Mouse (Mus musculus) intestine, postnatal 0 days (tissue): ENCODE data around the gene Cds1. TPM values are rescaled to one million over a fixed set of nuclear protein-coding genes. Genes with fewer than 3 reads are reported as not detected.

Experiments
- ATAC-seq: fragments of 200-750 bp; cut with Nextera tagmentation; 2 replicates; pipeline ENCODE4 v1.8.0; 2017; ENCODE audit warnings: mild to moderate bottlenecking, moderate TSS enrichment, moderate library complexity
- H3K27ac ChIP-seq: fragments of 300-500 bp; sonication (generic); 2 replicates; pipeline ENCODE4 v1.5.1; 2014; ENCODE audit warnings: mild to moderate bottlenecking, low read depth, low read length, moderate library complexity
- H3K27me3 ChIP-seq: fragments of 300-500 bp; sonication (generic); replicated peaks from 2 replicates; pipeline ENCODE4 v1.6.1; 2014; ENCODE audit warnings: low read length, mixed read lengths; ENCODE audit not compliant: control insufficient read depth, insufficient read depth
- H3K36me3 ChIP-seq: fragments of 300-500 bp; sonication (generic); 2 replicates; pipeline ENCODE4 v1.6.1; 2014; ENCODE audit warnings: mild to moderate bottlenecking, moderate library complexity; ENCODE audit not compliant: control insufficient read depth, insufficient read depth
- H3K4me1 ChIP-seq: fragments of 300-500 bp; sonication (generic); replicated peaks from 2 replicates; pipeline ENCODE4 v1.6.1; 2014; ENCODE audit warnings: antibody characterized with exemption, low read length, mixed read lengths; ENCODE audit not compliant: control insufficient read depth, insufficient read depth
- H3K4me2 ChIP-seq: fragments of 300-500 bp; sonication (generic); replicated peaks from 2 replicates; pipeline ENCODE4 v1.6.1; 2014; ENCODE audit warnings: low read depth, mild to moderate bottlenecking, moderate library complexity
- H3K4me3 ChIP-seq: fragments of 300-500 bp; sonication (generic); 2 replicates; pipeline ENCODE4 v1.5.1; 2014; ENCODE audit warnings: low read depth, low read length
- H3K9ac ChIP-seq: fragments of 300-500 bp; sonication (generic); 2 replicates; pipeline ENCODE4 v1.6.1; 2014; ENCODE audit warnings: mild to moderate bottlenecking, low read depth, low read length
- H3K9me3 ChIP-seq: fragments of 300-500 bp; sonication (generic); 2 replicates; pipeline ENCODE4 v1.6.1; 2016; ENCODE audit warnings: mixed run types; ENCODE audit not compliant: control insufficient read depth
- CTCF ChIP-seq: sonication (generic); IDR thresholded peaks from 2 replicates; pipeline ENCODE4 v1.5.1; 2016; ENCODE audit warnings: low read depth, mild to moderate bottlenecking, control low read depth, antibody characterized with exemption, moderate library complexity
- WGBS: fragments of 180-500 bp; shearing (Covaris S2); extraction: QIAGEN DNeasy Blood & Tissue Kit; methylation state at CpG from one replicate; pipeline ENCODE4 v1.1.7; 2014; 5-methylcytosine and 5-hydroxymethylcytosine counted together
- polyA plus RNA-seq: library from polyadenylated mRNA; unstranded; fragments of >200 nt; fragmentation: Nextera tagmentation; extraction: Ambion mirVana; gene quantifications from 2 replicates; pipeline ENCODE4 v1.2.1, GENCODE M21; 2015

The Cds1 gene
- polyA plus RNA-seq, 1 experiment from 2014 or later = 32.2 TPM

DNA sequence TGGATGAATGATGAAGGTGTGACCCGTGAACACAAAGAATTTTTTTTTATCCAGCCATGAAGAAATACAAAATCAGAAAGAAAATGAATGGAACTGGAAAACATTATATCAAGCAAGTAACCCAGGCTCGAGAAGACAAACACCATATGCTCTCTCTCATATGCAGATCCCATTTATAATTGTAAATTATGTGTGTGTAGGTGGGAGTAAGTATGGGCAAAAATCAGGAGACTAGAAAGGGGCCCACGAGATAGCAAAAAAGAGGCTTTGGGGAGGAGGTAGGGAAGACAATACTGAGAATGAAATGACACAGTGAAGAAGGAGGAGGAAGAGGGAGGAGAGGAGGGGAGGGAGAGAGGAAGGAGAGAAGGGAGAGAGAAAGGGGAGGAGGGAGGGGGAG lies 27.6 kb upstream of the Cds1 start:
- H3K9me3 ChIP-seq = no peaks in the 10 kb centered on the region
- no peak for TF ChIP-seq CTCF
- no peaks in the 10 kb centered on the region for H3K36me3 ChIP-seq
- no peak overlapping the region for H3K4me2 ChIP-seq
- H3K4me1 ChIP-seq = no peaks in the 10 kb centered on the region
- H3K27ac ChIP-seq = no peak overlapping the region
- 69% methylated on average over 3 of the region's 3 CpGs for WGBS
- no peak overlapping the region for H3K9ac ChIP-seq
- no peak for ATAC-seq
- no peak overlapping the region for H3K4me3 ChIP-seq
- H3K27me3 ChIP-seq = no peaks in the 10 kb centered on the region

DNA sequence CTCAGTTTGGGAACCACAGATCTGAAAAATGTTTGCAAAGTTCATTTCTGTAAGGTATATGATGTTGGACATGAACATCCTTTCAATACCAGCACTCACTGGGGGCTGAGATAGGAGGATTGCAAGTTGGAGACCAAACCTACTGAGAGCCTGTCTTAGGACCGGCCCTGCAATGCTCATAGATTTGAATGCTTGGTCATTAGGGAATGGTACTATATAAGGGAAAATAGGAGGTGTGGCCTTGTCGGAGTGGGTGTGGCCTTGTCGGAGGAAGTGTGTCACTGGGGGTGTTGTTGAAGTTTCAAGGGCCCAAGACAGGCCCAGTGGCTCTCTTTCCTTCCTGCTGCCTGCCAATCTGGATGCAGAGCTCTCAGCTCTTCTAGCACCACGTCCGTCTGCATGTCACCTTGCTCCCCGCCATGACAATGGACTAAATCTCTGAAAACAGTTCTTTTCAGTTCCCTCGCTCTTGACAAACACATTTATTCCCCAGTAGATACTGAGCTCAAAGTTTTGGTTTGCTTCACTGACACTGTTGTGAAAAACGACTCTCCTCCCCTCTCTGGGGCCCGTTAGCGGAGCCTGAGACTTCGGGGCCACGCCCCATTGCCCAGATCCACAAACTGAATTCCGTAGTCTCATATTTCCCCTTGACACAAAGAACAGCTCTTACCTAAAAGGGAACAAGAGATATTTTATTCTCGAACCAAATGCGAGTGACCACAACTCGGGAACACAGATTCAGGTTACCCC lies 24.3 kb upstream of the Cds1 start:
- H3K4me2 ChIP-seq = no peak overlapping the region
- H3K4me3 ChIP-seq = no peak overlapping the region
- H3K9me3 ChIP-seq = no peaks in the 10 kb centered on the region
- no peak overlapping the region for H3K27ac ChIP-seq
- no peaks in the 10 kb centered on the region for H3K27me3 ChIP-seq
- no peaks in the 10 kb centered on the region for H3K36me3 ChIP-seq
- no peak for TF ChIP-seq CTCF
- ATAC-seq = no peak
- H3K4me1 ChIP-seq = no peaks in the 10 kb centered on the region
- 85% methylated on average over 16 of the region's 16 CpGs for WGBS
- no peak overlapping the region for H3K9ac ChIP-seq

DNA sequence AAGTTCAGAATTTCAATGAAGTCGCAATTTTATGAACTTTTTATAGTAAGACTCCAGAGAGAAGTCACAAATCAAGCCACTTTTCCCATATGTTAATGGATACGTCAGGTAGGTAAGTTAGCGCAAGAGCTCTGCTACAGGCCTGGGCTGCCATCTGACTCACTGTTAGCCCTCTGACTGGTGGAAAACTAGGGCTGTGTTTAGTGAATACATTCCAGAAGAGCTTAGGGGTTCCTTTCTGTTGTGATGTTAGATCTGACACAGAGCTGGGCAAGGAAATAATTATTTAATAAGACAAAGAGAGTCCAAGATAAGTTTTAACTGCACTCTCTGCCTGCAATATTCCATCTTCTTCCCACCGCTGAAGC lies 23.7 kb upstream of the Cds1 start:
- WGBS = 93% methylated on average over 4 of the region's 4 CpGs

DNA sequence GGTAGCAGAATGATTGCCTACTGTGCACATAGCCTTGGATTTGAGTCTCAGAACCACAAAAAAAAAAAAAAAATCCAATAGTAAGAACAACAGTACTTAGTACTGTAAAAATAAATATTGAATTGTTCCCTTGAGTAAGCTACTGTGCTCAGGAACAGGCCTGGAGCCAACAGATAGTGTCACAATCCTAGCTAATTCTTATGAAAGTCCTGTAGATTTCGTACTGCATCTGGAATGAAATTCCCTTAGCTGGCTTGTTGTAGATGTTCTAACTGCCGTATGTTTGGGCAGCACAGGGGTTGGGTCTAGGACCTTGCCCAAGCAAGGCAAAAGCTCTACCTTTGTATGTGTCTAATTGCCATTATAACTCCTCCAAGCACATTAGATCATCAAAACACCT lies 22.9 kb upstream of the Cds1 start:
- no peak overlapping the region for H3K9ac ChIP-seq
- H3K4me3 ChIP-seq = no peak overlapping the region
- H3K27me3 ChIP-seq = no peaks in the 10 kb centered on the region
- H3K4me1 ChIP-seq = no peaks in the 10 kb centered on the region
- no peak for ATAC-seq
- H3K27ac ChIP-seq = no peak overlapping the region
- WGBS = 85% methylated on average over 2 of the region's 2 CpGs
- no peaks in the 10 kb centered on the region for H3K9me3 ChIP-seq
- TF ChIP-seq CTCF = no peak
- no peaks in the 10 kb centered on the region for H3K36me3 ChIP-seq
- H3K4me2 ChIP-seq = no peak overlapping the region

More for the DNA sequence above, 23.7 kb upstream of the Cds1 start:
- Histone ChIP-seq H3K36me3 (no peaks in the 10 kb centered on the region), H3K27me3 (no peaks in the 10 kb centered on the region), H3K4me2 (no peak overlapping the region), H3K27ac (no peak overlapping the region), H3K9ac (no peak overlapping the region), H3K4me1 (no peaks in the 10 kb centered on the region), H3K4me3 (no peak overlapping the region), H3K9me3 (no peaks in the 10 kb centered on the region)
- TF ChIP-seq CTCF = no peak
- ATAC-seq = no peak

DNA sequence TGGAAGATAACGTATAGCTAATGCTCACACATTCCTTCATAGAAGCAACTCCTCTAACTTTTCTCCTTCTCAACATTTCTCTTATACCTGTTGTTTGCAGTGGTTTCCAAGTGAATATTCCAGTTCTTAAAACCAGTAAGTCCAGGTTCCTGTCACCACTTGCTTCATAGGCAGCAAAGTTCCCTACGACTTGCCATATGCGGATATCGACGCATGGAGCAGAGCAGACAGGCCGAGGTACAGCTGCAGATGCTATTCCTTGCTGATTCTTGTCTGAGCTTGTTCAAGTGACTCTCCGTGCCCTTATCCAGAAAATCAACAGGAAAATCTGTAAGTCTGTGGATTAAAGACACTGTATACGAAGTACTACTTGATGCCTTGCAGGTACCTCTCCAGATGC lies 22.5 kb upstream of the Cds1 start:
- H3K4me2 ChIP-seq = no peak overlapping the region
- H3K4me1 ChIP-seq = no peaks in the 10 kb centered on the region
- H3K27ac ChIP-seq = no peak overlapping the region
- no peak for ATAC-seq
- TF ChIP-seq CTCF = no peak
- no peaks in the 10 kb centered on the region for H3K27me3 ChIP-seq
- no peak overlapping the region for H3K4me3 ChIP-seq
- 91% methylated on average over 8 of the region's 8 CpGs for WGBS
- no peaks in the 10 kb centered on the region for H3K9me3 ChIP-seq
- no peak overlapping the region for H3K9ac ChIP-seq
- H3K36me3 ChIP-seq = no peaks in the 10 kb centered on the region

DNA sequence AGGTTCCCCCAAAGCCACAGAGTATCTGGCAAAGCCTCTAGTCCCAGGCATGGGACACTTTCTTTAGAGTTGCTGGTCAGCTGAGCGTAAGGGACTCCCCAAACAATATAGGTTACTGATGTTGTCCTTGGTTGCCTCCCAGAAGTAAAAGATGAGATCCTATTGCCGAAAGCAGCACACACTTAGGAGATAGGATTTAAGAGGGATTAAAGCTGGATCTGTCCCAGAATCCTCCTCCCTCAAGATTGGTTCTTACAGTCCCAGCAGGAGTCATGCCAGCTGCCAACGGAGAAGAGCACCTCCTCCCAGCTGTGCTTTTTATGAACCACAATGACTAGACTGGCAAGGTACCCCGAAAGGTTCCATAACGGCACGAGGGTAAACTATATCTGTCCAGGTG lies 20.0 kb upstream of the Cds1 start:
- H3K27me3 ChIP-seq = no peaks in the 10 kb centered on the region
- no peak overlapping the region for H3K4me3 ChIP-seq
- no peaks in the 10 kb centered on the region for H3K9me3 ChIP-seq
- WGBS = 77% methylated on average over 6 of the region's 6 CpGs
- no peak for TF ChIP-seq CTCF
- H3K4me1 ChIP-seq = no peaks in the 10 kb centered on the region
- no peaks in the 10 kb centered on the region for H3K36me3 ChIP-seq
- no peak overlapping the region for H3K9ac ChIP-seq
- H3K27ac ChIP-seq = no peak overlapping the region
- no peak overlapping the region for H3K4me2 ChIP-seq
- ATAC-seq = no peak

DNA sequence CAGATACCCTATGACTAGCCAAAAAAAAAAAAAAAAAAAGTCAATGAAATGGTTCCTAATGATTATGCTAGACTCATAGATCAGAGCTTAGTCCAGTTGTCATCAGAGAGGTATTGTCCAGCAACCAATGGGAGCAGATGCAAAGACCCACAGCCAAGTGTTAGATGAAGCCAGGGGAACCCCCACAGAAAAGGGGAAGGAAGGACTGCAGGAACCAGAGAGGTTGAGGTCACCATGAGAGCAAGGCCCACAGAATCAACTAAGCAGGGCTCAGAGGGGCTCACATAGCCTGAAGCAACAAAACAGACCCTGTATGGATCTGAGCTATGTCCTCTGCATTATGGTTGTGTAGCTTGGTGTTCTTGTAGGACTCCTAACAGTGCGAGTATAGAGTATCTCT lies 11.2 kb upstream of the Cds1 start:
- Histone ChIP-seq H3K4me2 (no peak overlapping the region), H3K4me3 (no peak overlapping the region), H3K9ac (no peak overlapping the region), H3K36me3 (no peaks in the 10 kb centered on the region), H3K9me3 (no peaks in the 10 kb centered on the region), H3K27me3 (no peaks in the 10 kb centered on the region), H3K27ac (no peak overlapping the region), H3K4me1 (no peaks in the 10 kb centered on the region)
- ATAC-seq = no peak
- no peak for TF ChIP-seq CTCF
- WGBS = 90% methylated on average over 1 of the region's 1 CpGs
